Mouse (Mus musculus): Measurements from ENCODE around the gene Nkap. TPM values are rescaled to one million over a fixed set of nuclear protein-coding genes. Genes with fewer than 3 reads are reported as not detected.
"Not testable (repeated sequence)": the region's sequence is repeated elsewhere in the genome, so short reads cannot be mapped to it uniquely, and the experiment has no call there.

The Nkap gene
- total and polyA plus RNA-seq, 2 experiments: 0.97 to 4.3 TPM

GRCm38 (mm10) chrX:37161169-37161568 lies 34.6 kb downstream of the Nkap start:
- no peaks in the 10 kb centered on the region for H3K27me3 ChIP-seq (ENCODE audit: control insufficient read depth, insufficient read depth, low read length)
- no peaks in the 10 kb centered on the region for H3K4me1 ChIP-seq (ENCODE audit: control insufficient read depth, insufficient read depth, low read length)
- peak; percentile 30 for DNase-seq (ENCODE audit: extremely low read depth, low read depth, low spot score)
- no peak overlapping the region for H3K27ac ChIP-seq (replicated peaks; ENCODE audit: insufficient read depth, low read depth, low read length)
- no peaks in the 10 kb centered on the region for H3K79me2 ChIP-seq (ENCODE audit: control insufficient read depth, insufficient read depth, low read length)
- TF ChIP-seq POLR2A (IDR thresholded peaks at IDR 0.05; ENCODE audit: extremely low read depth, insufficient read depth, low read length) (no peak), CTCF (IDR thresholded peaks at IDR 0.05; ENCODE audit: low read depth, low read length) (no peak)
- peak overlapping the region; percentile 36 for H3K4me3 ChIP-seq (ENCODE audit: insufficient read depth, low read depth, low read length)
- H3K9ac ChIP-seq (ENCODE audit: low read depth, low read length): 0 out of 2 replicates have a peak overlapping the region, but pooled peaks have one; percentile 15
- WGBS: 37% methylated on average over 10 of the region's 10 CpGs
- H3K36me3 ChIP-seq (ENCODE audit: control insufficient read depth, insufficient read depth, low read length): no peaks in the 10 kb centered on the region

GRCm38 (mm10) chrX:37163115-37163514 lies 36.5 kb downstream of the Nkap start:
- Histone ChIP-seq H3K4me1 (ENCODE audit: control insufficient read depth, insufficient read depth, low read length) (no peaks in the 10 kb centered on the region), H3K27ac (replicated peaks; ENCODE audit: insufficient read depth, low read depth, low read length) (no peak overlapping the region), H3K9ac (ENCODE audit: low read depth, low read length) (no peak overlapping the region), H3K79me2 (ENCODE audit: control insufficient read depth, insufficient read depth, low read length) (no peaks in the 10 kb centered on the region), H3K27me3 (ENCODE audit: control insufficient read depth, insufficient read depth, low read length) (no peaks in the 10 kb centered on the region), H3K4me3 (ENCODE audit: insufficient read depth, low read depth, low read length) (no peak overlapping the region), H3K36me3 (ENCODE audit: control insufficient read depth, insufficient read depth, low read length) (no peaks in the 10 kb centered on the region)
- no peak for DNase-seq (ENCODE audit: extremely low read depth, low read depth, low spot score)
- 87% methylated on average over 18 of the region's 18 CpGs for WGBS
- no peak for TF ChIP-seq CTCF (IDR thresholded peaks at IDR 0.05; ENCODE audit: low read depth, low read length)
- no peak for TF ChIP-seq POLR2A (IDR thresholded peaks at IDR 0.05; ENCODE audit: extremely low read depth, insufficient read depth, low read length)

DNA sequence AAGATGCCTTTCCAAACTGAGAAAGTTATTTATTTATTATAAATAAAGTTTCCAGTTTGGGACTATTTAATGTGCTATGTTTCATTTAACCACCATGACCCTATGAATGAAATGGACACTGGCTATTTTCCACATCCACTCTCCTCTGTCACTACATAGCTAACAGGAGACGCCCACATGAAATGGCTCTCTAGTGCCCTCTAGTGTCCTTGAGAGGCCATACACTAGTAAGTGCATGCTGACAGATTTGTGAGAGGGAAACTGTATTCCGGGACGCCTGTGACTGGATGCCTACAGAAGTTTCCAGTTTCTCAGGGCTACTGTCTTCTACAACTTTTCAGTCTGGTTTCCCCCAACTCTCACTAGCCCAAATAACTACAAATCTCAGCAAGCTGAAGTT lies 40.5 kb downstream of the Nkap start:
- Histone ChIP-seq H3K4me3 (ENCODE audit: insufficient read depth, low read depth, low read length) (no peak overlapping the region), H3K36me3 (ENCODE audit: control insufficient read depth, insufficient read depth, low read length) (no peaks in the 10 kb centered on the region), H3K79me2 (ENCODE audit: control insufficient read depth, insufficient read depth, low read length) (no peaks in the 10 kb centered on the region), H3K4me1 (ENCODE audit: control insufficient read depth, insufficient read depth, low read length) (no peaks in the 10 kb centered on the region), H3K27ac (replicated peaks; ENCODE audit: insufficient read depth, low read depth, low read length) (no peak overlapping the region), H3K9ac (ENCODE audit: low read depth, low read length) (no peak overlapping the region), H3K27me3 (ENCODE audit: control insufficient read depth, insufficient read depth, low read length) (no peaks in the 10 kb centered on the region)
- TF ChIP-seq CTCF (IDR thresholded peaks at IDR 0.05; ENCODE audit: low read depth, low read length) (peak; percentile 45), POLR2A (IDR thresholded peaks at IDR 0.05; ENCODE audit: extremely low read depth, insufficient read depth, low read length) (no peak)
- DNase-seq (ENCODE audit: extremely low read depth, low read depth, low spot score): peak; percentile 49
- 9% methylated on average over 3 of the region's 3 CpGs for WGBS

GRCm38 (mm10) chrX:37168742-37169141 lies 42.1 kb downstream of the Nkap start, which contains the start of gene Akap14:
TSS of gene Akap14 (minus strand) at chrX:37168842.
- no peak for DNase-seq (ENCODE audit: extremely low read depth, low read depth, low spot score)
- 52% methylated on average over 5 of the region's 5 CpGs for WGBS
- H3K27ac ChIP-seq (replicated peaks; ENCODE audit: insufficient read depth, low read depth, low read length): no peak within 1 kb of the TSS
- H3K4me3 ChIP-seq (ENCODE audit: insufficient read depth, low read depth, low read length): no peak within 1 kb of the TSS
- H3K79me2 ChIP-seq (ENCODE audit: control insufficient read depth, insufficient read depth, low read length): no peaks in the 10 kb centered on the region
- TF ChIP-seq POLR2A (IDR thresholded peaks at IDR 0.05; ENCODE audit: extremely low read depth, insufficient read depth, low read length) (no peak), CTCF (IDR thresholded peaks at IDR 0.05; ENCODE audit: low read depth, low read length) (no peak)
- H3K36me3 ChIP-seq (ENCODE audit: control insufficient read depth, insufficient read depth, low read length): no peaks in the 10 kb centered on the region
- H3K9ac ChIP-seq (ENCODE audit: low read depth, low read length): no peak within 1 kb of the TSS
- H3K27me3 ChIP-seq (ENCODE audit: control insufficient read depth, insufficient read depth, low read length): no peaks in the 10 kb centered on the region
- H3K4me1 ChIP-seq (ENCODE audit: control insufficient read depth, insufficient read depth, low read length): no peaks in the 10 kb centered on the region

DNA sequence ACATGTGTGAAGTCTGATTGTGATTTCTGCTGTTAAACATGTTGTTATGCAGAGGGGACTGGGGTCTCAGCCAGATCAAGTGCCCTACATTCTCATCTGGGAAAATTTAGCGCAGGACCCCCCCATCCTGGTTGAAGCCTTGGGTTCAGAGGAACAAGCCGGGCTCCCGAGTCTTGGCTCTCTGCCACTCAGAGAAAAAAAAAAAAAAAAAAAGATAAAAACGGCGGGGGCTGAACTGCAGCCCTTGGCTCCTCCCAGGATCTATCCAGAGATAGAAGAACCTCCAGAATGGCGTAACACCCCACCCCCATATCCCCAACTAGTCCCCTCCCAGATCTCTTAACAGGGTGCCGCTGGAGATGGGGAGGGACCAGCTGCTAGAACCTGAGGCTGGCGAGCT lies 57.8 kb downstream of the Nkap start:
- not testable (repeated sequence) for H3K4me3 ChIP-seq (ENCODE audit: insufficient read depth, low read depth, low read length); H3K9ac ChIP-seq (ENCODE audit: low read depth, low read length); DNase-seq (ENCODE audit: extremely low read depth, low read depth, low spot score)

GRCm38 (mm10) chrX:37190755-37191104 lies 64.1 kb downstream of the Nkap start:
- Histone ChIP-seq H3K79me2 (ENCODE audit: control insufficient read depth, insufficient read depth, low read length) (no peaks in the 10 kb centered on the region; the same call in 1 of the 2 replicates), H3K4me3 (ENCODE audit: insufficient read depth, low read depth, low read length) (peak overlapping the region; percentile 99), H3K27me3 (ENCODE audit: control insufficient read depth, insufficient read depth, low read length) (no peaks in the 10 kb centered on the region), H3K4me1 (ENCODE audit: control insufficient read depth, insufficient read depth, low read length) (peaks cover 5% of the 10 kb centered on the region), H3K36me3 (ENCODE audit: control insufficient read depth, insufficient read depth, low read length) (no peaks in the 10 kb centered on the region; the same call in 1 of the 2 replicates), H3K27ac (replicated peaks; ENCODE audit: insufficient read depth, low read depth, low read length) (peak overlapping the region; percentile 46; the same call in 1 of the 2 replicates), H3K9ac (ENCODE audit: low read depth, low read length) (peak overlapping the region; percentile 79)
- TF ChIP-seq CTCF (IDR thresholded peaks at IDR 0.05; ENCODE audit: low read depth, low read length): no peak
- TF ChIP-seq POLR2A (IDR thresholded peaks at IDR 0.05; ENCODE audit: extremely low read depth, insufficient read depth, low read length): no peak
- 1% methylated on average over 10 of the region's 20 CpGs for WGBS
- DNase-seq (ENCODE audit: extremely low read depth, low read depth, low spot score): no peak

More for the DNA sequence above, 57.8 kb downstream of the Nkap start:
- H3K36me3 ChIP-seq (ENCODE audit: control insufficient read depth, insufficient read depth, low read length); H3K79me2 ChIP-seq (ENCODE audit: control insufficient read depth, insufficient read depth, low read length); H3K27me3 ChIP-seq (ENCODE audit: control insufficient read depth, insufficient read depth, low read length); H3K27ac ChIP-seq (replicated peaks; ENCODE audit: insufficient read depth, low read depth, low read length); H3K4me1 ChIP-seq (ENCODE audit: control insufficient read depth, insufficient read depth, low read length): not testable (repeated sequence)
- 51% methylated on average over 8 of the region's 8 CpGs for WGBS
